Mouse (Mus musculus) thymus, postnatal 10 days (tissue): ENCODE data around the gene Dapk2.
A peak's percentile ranks its signal among the peaks of the same experiment; 100 is the strongest.
"Not testable (repeated sequence)": the region's sequence is repeated elsewhere in the genome, so short reads cannot be mapped to it uniquely, and the experiment has no call there.

Experiments used
- DNase-seq, 2 experiments: peaks; one replicate each; pipeline ENCODE4 v3.0.0; 2021; ENCODE audit warnings: low spot score in 2 of 2

Dapk2 gene

GRCm38 (mm10) chr9:66275267-66275991 lies 117.4 kb downstream of the Dapk2 start:
- no peak for DNase-seq

- no peak for DNase-seq
These were observed 118.0 kb downstream of the Dapk2 start for GRCm38 (mm10) chr9:66276062-66276461.

- DNase-seq, result no peak
These were observed 118.8 kb downstream of the Dapk2 start for GRCm38 (mm10) chr9:66276697-66277385.

- no peak for DNase-seq
These were observed 121.6 kb downstream of the Dapk2 start for GRCm38 (mm10) chr9:66279647-66280046.

GRCm38 (mm10) chr9:66280496-66280895 lies 122.5 kb downstream of the Dapk2 start:
- peak; percentile 44 to 61 for DNase-seq

GRCm38 (mm10) chr9:66281501-66281951 lies 123.5 kb downstream of the Dapk2 start:
- DNase-seq, result peak; percentile 55 to 59

GRCm38 (mm10) chr9:66282582-66282981 lies 124.6 kb downstream of the Dapk2 start:
- DNase-seq, result no peak

GRCm38 (mm10) chr9:66283565-66284203 lies 125.7 kb downstream of the Dapk2 start:
- peak; percentile 42 to 67 for DNase-seq

GRCm38 (mm10) chr9:66285241-66285640 lies 127.2 kb downstream of the Dapk2 start:
- DNase-seq, result not testable (repeated sequence)

GRCm38 (mm10) chr9:66285901-66286300 lies 127.9 kb downstream of the Dapk2 start:
- DNase-seq, result no peak

GRCm38 (mm10) chr9:66290727-66291126 lies 132.7 kb downstream of the Dapk2 start:
- no peak for DNase-seq

GRCm38 (mm10) chr9:66293319-66293718 lies 135.3 kb downstream of the Dapk2 start:
- no peak for DNase-seq

- no peak for DNase-seq
These were observed 136.2 kb downstream of the Dapk2 start for GRCm38 (mm10) chr9:66294227-66294626.

GRCm38 (mm10) chr9:66294980-66295410 lies 137.0 kb downstream of the Dapk2 start:
- DNase-seq, result no peak

GRCm38 (mm10) chr9:66295577-66296120 lies 137.6 kb downstream of the Dapk2 start:
- DNase-seq, result no peak

- no peak for DNase-seq
These were observed 140.8 kb downstream of the Dapk2 start for GRCm38 (mm10) chr9:66298783-66299182.

- no peak for DNase-seq
These were observed 142.5 kb downstream of the Dapk2 start for GRCm38 (mm10) chr9:66300448-66301027.

- DNase-seq, result no peak
These were observed 146.5 kb downstream of the Dapk2 start for GRCm38 (mm10) chr9:66304320-66305090.

GRCm38 (mm10) chr9:66305121-66306112 lies 147.4 kb downstream of the Dapk2 start:
- DNase-seq, result peak; percentile 13 to 28

GRCm38 (mm10) chr9:66306414-66306813 lies 148.4 kb downstream of the Dapk2 start:
- no peak for DNase-seq
